ENCODE assay signal across 9 mouse cellular contexts in the genomic region with DNA sequence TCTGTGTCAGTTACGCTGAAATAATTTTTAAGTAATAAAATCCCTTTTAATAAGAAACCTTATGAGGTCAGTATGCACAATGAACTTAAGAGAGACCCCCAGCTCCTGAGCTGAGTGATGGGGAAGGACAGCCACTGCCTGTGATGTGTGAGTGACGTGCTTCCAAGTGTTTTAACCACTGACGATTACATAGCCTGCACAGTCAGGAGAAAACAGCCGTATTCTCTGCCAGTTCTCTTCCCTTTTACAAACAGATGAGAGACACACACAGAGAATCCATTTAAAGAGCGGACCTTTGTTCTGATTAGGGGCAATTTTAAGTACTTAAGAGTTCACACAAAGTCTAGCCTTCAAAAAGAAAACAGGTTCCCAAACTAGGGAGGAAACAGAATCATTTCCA. TPM values are rescaled to one million over a fixed set of nuclear protein-coding genes. Genes with fewer than 3 reads are reported as not detected.
DNase-seq lines count a peak whose midpoint lies in the region; ATAC-seq and TF ChIP-seq lines count a peak whose summit lies in the region.
"Had no signal": no experiment of that assay in that cellular context is flagged by ENCODE, and none has a peak within 500 bp of the region (broad histone marks: within the 10 kb centered on the region; RNA-seq: fewer than 3 reads in every experiment).

No protein-coding gene starts in this region.

- H3K4me3 ChIP-seq in heart, postnatal 0 days (ENCODE audit: low read depth, low read length), result peak overlapping the region; percentile 75
- peak overlapping the region; percentile 40; the same call in 1 of the 2 replicates for H3K4me3 ChIP-seq in embryonic facial prominence, embryonic 11.5 days (ENCODE audit: low read depth, low read length)
- H3K4me3 ChIP-seq in hindbrain, embryonic 14.5 days (replicated peaks; ENCODE audit: low read length), result peak overlapping the region; percentile 51
- H3K4me3 ChIP-seq in midbrain, embryonic 12.5 days, result peak overlapping the region; percentile 49

- TF ChIP-seq EP300 in heart, postnatal 0 days (IDR thresholded peaks at IDR 0.05; ENCODE audit: low read depth), result no peak

- H3K27ac ChIP-seq in heart, postnatal 0 days (ENCODE audit: low read depth), result peak overlapping the region; percentile 88
- no peak overlapping the region for H3K27ac ChIP-seq in embryonic facial prominence, embryonic 11.5 days (replicated peaks; ENCODE audit: low read depth, low read length)
- H3K27ac ChIP-seq in hindbrain, embryonic 14.5 days, result peak overlapping the region; percentile 6; the same call in 1 of the 2 replicates
- no peak overlapping the region for H3K27ac ChIP-seq in midbrain, embryonic 12.5 days (replicated peaks)

- H3K9me3 ChIP-seq in heart, postnatal 0 days (replicated peaks; ENCODE audit: control insufficient read depth, low read length), result no peaks in the 10 kb centered on the region
- no peaks in the 10 kb centered on the region for H3K9me3 ChIP-seq in embryonic facial prominence, embryonic 11.5 days (replicated peaks; ENCODE audit: control insufficient read depth, low read length)
- no peaks in the 10 kb centered on the region for H3K9me3 ChIP-seq in hindbrain, embryonic 14.5 days (ENCODE audit: control insufficient read depth, low read length)
- H3K9me3 ChIP-seq in midbrain, embryonic 12.5 days, result no peaks in the 10 kb centered on the region

- H3K27me3 ChIP-seq in heart, postnatal 0 days (ENCODE audit: control insufficient read depth, insufficient read depth, low read length), result no peaks in the 10 kb centered on the region
- H3K27me3 ChIP-seq in embryonic facial prominence, embryonic 11.5 days (ENCODE audit: control insufficient read depth, insufficient read depth, low read length), result no peaks in the 10 kb centered on the region
- no peaks in the 10 kb centered on the region for H3K27me3 ChIP-seq in hindbrain, embryonic 14.5 days (ENCODE audit: control insufficient read depth, insufficient read depth, low read length)
- peaks cover 12% of the 10 kb centered on the region; the same call in 1 of the 2 replicates for H3K27me3 ChIP-seq in midbrain, embryonic 12.5 days

- DNase-seq in heart, postnatal 0 days (ENCODE audit: low spot score), result no peak
- no peak for DNase-seq in heart, postnatal 14 days
- no peak for DNase-seq in embryonic facial prominence, embryonic 11.5 days (ENCODE audit: low spot score)
- peak; percentile 33 for DNase-seq in hindbrain, embryonic 14.5 days (ENCODE audit: low spot score)
- no peak for DNase-seq in left cerebral cortex, adult 11 months (ENCODE audit: low spot score)
- no peak for DNase-seq in spleen, postnatal 14 days (ENCODE audit: low spot score in 2 of 2)
- no peak for DNase-seq in thymus, postnatal 0 days (ENCODE audit: low spot score)

- intact Hi-C loops in heart, postnatal 14 days (cut with DNase I), result loop anchor here (5.0 kb wide), 1 partner anchor 40 kb away; no protein-coding TSS in a partner anchor

- H3K4me1 ChIP-seq in heart, postnatal 0 days (ENCODE audit: control insufficient read depth, insufficient read depth), result peaks cover 10% of the 10 kb centered on the region; the same call in 1 of the 2 replicates
- H3K4me1 ChIP-seq in embryonic facial prominence, embryonic 11.5 days (ENCODE audit: control insufficient read depth, insufficient read depth, low read length), result no peaks in the 10 kb centered on the region
- no peaks in the 10 kb centered on the region for H3K4me1 ChIP-seq in hindbrain, embryonic 14.5 days (replicated peaks; ENCODE audit: control insufficient read depth, insufficient read depth, low read length)
- H3K4me1 ChIP-seq in midbrain, embryonic 12.5 days, result peaks cover 13% of the 10 kb centered on the region; the same call in 1 of the 2 replicates

- H3K4me2 ChIP-seq in heart, postnatal 0 days (ENCODE audit: low read depth, low read length), result peak overlapping the region; percentile 92
- H3K4me2 ChIP-seq in embryonic facial prominence, embryonic 11.5 days (ENCODE audit: low read depth, low read length), result no peak overlapping the region; the same call in 1 of the 2 replicates
- peak overlapping the region; percentile 95 for H3K4me2 ChIP-seq in hindbrain, embryonic 14.5 days (replicated peaks)
- peak overlapping the region; percentile 77 for H3K4me2 ChIP-seq in midbrain, embryonic 12.5 days (replicated peaks)

- H3K9ac ChIP-seq in heart, postnatal 0 days (replicated peaks; ENCODE audit: low read depth, low read length), result no peak overlapping the region; the same call in 1 of the 2 replicates
- H3K9ac ChIP-seq in embryonic facial prominence, embryonic 11.5 days (replicated peaks; ENCODE audit: low read length), result no peak overlapping the region
- H3K9ac ChIP-seq in hindbrain, embryonic 14.5 days, result peak overlapping the region; percentile 80
- peak overlapping the region; percentile 68 for H3K9ac ChIP-seq in midbrain, embryonic 12.5 days (replicated peaks)

- 41% methylated on average over 5 of the region's 5 CpGs for WGBS in heart, postnatal 0 days
- WGBS in embryonic facial prominence, embryonic 11.5 days, result 39% methylated on average over 5 of the region's 5 CpGs
- 36% methylated on average over 5 of the region's 5 CpGs for WGBS in hindbrain, embryonic 14.5 days
- WGBS in midbrain, embryonic 12.5 days, result 43% methylated on average over 5 of the region's 5 CpGs

- ATAC-seq in heart, postnatal 0 days (ENCODE audit: insufficient read depth, low read depth), result no peak
- ATAC-seq in embryonic facial prominence, embryonic 11.5 days (replicated peaks; ENCODE audit: insufficient number of reproducible peaks, low FRiP score, low TSS enrichment, low read depth), result no peak
- ATAC-seq in hindbrain, embryonic 14.5 days (ENCODE audit: low FRiP score), result peak; percentile 54; the same call in 1 of the 2 replicates
- peak; percentile 48; the same call in 1 of the 2 replicates for ATAC-seq in midbrain, embryonic 12.5 days (ENCODE audit: low FRiP score, low read depth)

- TF ChIP-seq CTCF in heart, postnatal 0 days (IDR thresholded peaks at IDR 0.05; ENCODE audit: low read depth), result no peak

- no peaks in the 10 kb centered on the region for H3K36me3 ChIP-seq in heart, postnatal 0 days (replicated peaks; ENCODE audit: control insufficient read depth, insufficient read depth, low read length)
- H3K36me3 ChIP-seq in embryonic facial prominence, embryonic 11.5 days (replicated peaks; ENCODE audit: control insufficient read depth, insufficient read depth, low read depth, low read length), result no peaks in the 10 kb centered on the region
- no peaks in the 10 kb centered on the region for H3K36me3 ChIP-seq in hindbrain, embryonic 14.5 days (replicated peaks; ENCODE audit: control insufficient read depth, insufficient read depth)
- no peaks in the 10 kb centered on the region for H3K36me3 ChIP-seq in midbrain, embryonic 12.5 days

RNA-seq across cellular contexts. Expression of a gene that starts 0.5 kb away (rescaled TPM):
- total RNA-seq in heart, postnatal 0 days (2014; rRNA removed; ENCODE audit: low replicate concordance), result 63.2 and 79.5 TPM in 2 replicates
- polyA plus RNA-seq in heart, postnatal 0 days (2015; fragmentation: Nextera tagmentation; extraction: Ambion mirVana), result 44.2 and 54.4 TPM in 2 replicates
- 10 to 100 TPM; 34.2 to 38.5 TPM for total RNA-seq in heart, postnatal 14 days (2021)
- polyA plus RNA-seq in embryonic facial prominence, embryonic 11.5 days (2014; fragmentation: Nextera tagmentation; extraction: Ambion mirVana), result 0.98 and 1.3 TPM in 2 replicates
- 5.7 and 6.2 TPM in 2 replicates for polyA plus RNA-seq in hindbrain, embryonic 14.5 days (2014; fragmentation: Nextera tagmentation; extraction: Ambion mirVana)
- polyA plus RNA-seq in midbrain, embryonic 12.5 days (2016; fragmentation: Nextera tagmentation; extraction: Ambion mirVana), result 1.2 and 2.2 TPM in 2 replicates
- polyA plus RNA-seq in thymus, postnatal 0 days (2015; fragmentation: Nextera tagmentation; extraction: Ambion mirVana), result 4.5 and 4.8 TPM in 2 replicates

RNA-seq across cellular contexts. Expression of a gene that starts 52.6 kb away (rescaled TPM):
- 0.08 TPM in 1 of 2 replicates, not detected in the other for total RNA-seq in heart, postnatal 0 days (2014; rRNA removed; ENCODE audit: low replicate concordance)
- 4.1 and 4.2 TPM in 2 replicates for polyA plus RNA-seq in heart, postnatal 0 days (2015; fragmentation: Nextera tagmentation; extraction: Ambion mirVana)
- total RNA-seq in heart, postnatal 14 days (2021), result 1 to 10 TPM; 2.8 to 3.8 TPM
- polyA plus RNA-seq in embryonic facial prominence, embryonic 11.5 days (2014; fragmentation: Nextera tagmentation; extraction: Ambion mirVana), result 0.45 TPM in 1 of 2 replicates, not detected in the other
- 0.95 and 1.4 TPM in 2 replicates for polyA plus RNA-seq in hindbrain, embryonic 14.5 days (2014; fragmentation: Nextera tagmentation; extraction: Ambion mirVana)
- 0.29 TPM in 1 of 2 replicates, not detected in the other for polyA plus RNA-seq in midbrain, embryonic 12.5 days (2016; fragmentation: Nextera tagmentation; extraction: Ambion mirVana)
- polyA plus RNA-seq in thymus, postnatal 0 days (2015; fragmentation: Nextera tagmentation; extraction: Ambion mirVana), result 0.21 TPM in 1 of 2 replicates, not detected in the other
- total RNA-seq: common myeloid progenitor, adult 5-6 weeks had no signal

RNA-seq across cellular contexts. Expression of a gene that starts 52.8 kb away (rescaled TPM):
- total RNA-seq in heart, postnatal 0 days (2014; rRNA removed; ENCODE audit: low replicate concordance), result 11.9 and 23.4 TPM in 2 replicates
- 6.8 and 6.9 TPM in 2 replicates for polyA plus RNA-seq in heart, postnatal 0 days (2015; fragmentation: Nextera tagmentation; extraction: Ambion mirVana)
- total RNA-seq in heart, postnatal 14 days (2021), result 10 to 100 TPM; 11.5 to 12.9 TPM
- 5.9 and 6.9 TPM in 2 replicates for polyA plus RNA-seq in embryonic facial prominence, embryonic 11.5 days (2014; fragmentation: Nextera tagmentation; extraction: Ambion mirVana)
- 9.5 and 10.8 TPM in 2 replicates for polyA plus RNA-seq in hindbrain, embryonic 14.5 days (2014; fragmentation: Nextera tagmentation; extraction: Ambion mirVana)
- 3.8 and 4.7 TPM in 2 replicates for polyA plus RNA-seq in midbrain, embryonic 12.5 days (2016; fragmentation: Nextera tagmentation; extraction: Ambion mirVana)
- 4.9 and 5.2 TPM in 2 replicates for polyA plus RNA-seq in thymus, postnatal 0 days (2015; fragmentation: Nextera tagmentation; extraction: Ambion mirVana)

Comparison
In these comparisons a context has a peak if more than half of its experiments do, and no peak if none do; other contexts are left out.
1. ATAC-seq: peak in hindbrain, embryonic 14.5 days (single experiment) and midbrain, embryonic 12.5 days (single experiment); none in heart, postnatal 0 days (single experiment) and embryonic facial prominence, embryonic 11.5 days (single experiment).
2. H3K27ac ChIP-seq: peak in heart, postnatal 0 days (single experiment) and hindbrain, embryonic 14.5 days (single experiment); none in embryonic facial prominence, embryonic 11.5 days (single experiment) and midbrain, embryonic 12.5 days (single experiment).
3. H3K9ac ChIP-seq: peak in hindbrain, embryonic 14.5 days (single experiment) and midbrain, embryonic 12.5 days (single experiment); none in heart, postnatal 0 days (single experiment) and embryonic facial prominence, embryonic 11.5 days (single experiment).
4. Peak in every context shown above with its lines, with median percentiles within 50 percentile points of each other: H3K4me3 ChIP-seq.